Mouse (Mus musculus) telencephalon, adult 2 months (tissue): ENCODE measurements around the gene Dlgap1.

Experiments
- DNase-seq: peaks from one replicate; pipeline ENCODE4 v3.0.0-alpha.2; 2011; ENCODE audit warnings: low read depth, low spot score

Dlgap1 gene

GRCm38 (mm10) chr17:70865060-70865604 is 896.3 kb downstream of the Dlgap1 start:
- no peak for DNase-seq

DNA sequence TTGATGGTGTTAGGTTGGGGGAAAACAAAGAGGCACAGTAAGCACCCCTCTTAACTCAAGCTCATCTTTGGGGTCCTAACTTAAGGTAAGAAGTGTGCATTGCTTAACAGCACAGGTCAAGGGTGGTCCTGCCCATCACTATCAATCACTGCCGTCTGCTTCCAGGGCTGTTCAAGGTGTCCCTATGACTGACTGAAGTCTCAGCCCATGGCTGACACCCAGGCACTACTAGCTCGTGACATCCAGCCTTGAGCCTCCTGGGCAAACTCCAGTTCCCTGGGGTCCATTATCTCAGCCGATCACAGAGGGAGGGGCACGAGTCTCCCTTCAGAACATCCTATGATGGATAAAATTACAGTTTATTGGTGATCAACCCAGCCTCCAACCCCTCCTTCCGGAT is 897.2 kb downstream of the Dlgap1 start:
- no peak for DNase-seq

GRCm38 (mm10) chr17:70866538-70867114 is 897.8 kb downstream of the Dlgap1 start:
- no peak for DNase-seq

- DNase-seq, result no peak
Measured at GRCm38 (mm10) chr17:70868577-70869229, 899.8 kb downstream of the Dlgap1 start.

- no peak for DNase-seq
Measured at GRCm38 (mm10) chr17:70870581-70870980, 901.7 kb downstream of the Dlgap1 start.
